Mouse (Mus musculus): ENCODE measurements around the gene Arfgef3. TPM values are rescaled to one million over a fixed set of nuclear protein-coding genes. Genes with fewer than 3 reads are reported as not detected.
"Not testable (repeated sequence)": the region's sequence is repeated elsewhere in the genome, so short reads cannot be mapped to it uniquely, and the experiment has no call there.

Gene Arfgef3
- total RNA-seq, 1 experiment from 2014 or later, result 5.4 TPM

DNA sequence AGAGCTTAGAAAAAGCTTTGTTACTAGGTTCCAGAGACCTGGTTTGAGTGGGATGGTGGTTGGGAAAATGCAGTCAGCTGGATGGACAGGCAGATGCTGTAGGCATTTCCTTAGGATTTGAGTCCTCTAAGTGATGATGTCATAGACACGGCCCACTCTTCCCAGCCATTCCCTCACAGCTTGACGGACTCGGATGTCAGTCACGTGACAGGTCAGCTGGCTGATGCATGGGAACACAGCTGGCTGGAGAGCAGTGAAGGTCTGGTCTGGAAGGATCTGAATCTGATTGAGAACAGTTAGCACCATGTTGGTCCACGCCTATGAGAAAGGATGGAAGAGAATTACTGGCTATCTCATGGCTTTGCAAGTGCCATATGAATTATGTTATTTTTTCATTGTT lies 154.3 kb downstream of the Arfgef3 start:
- DNase-seq, result no peak

DNA sequence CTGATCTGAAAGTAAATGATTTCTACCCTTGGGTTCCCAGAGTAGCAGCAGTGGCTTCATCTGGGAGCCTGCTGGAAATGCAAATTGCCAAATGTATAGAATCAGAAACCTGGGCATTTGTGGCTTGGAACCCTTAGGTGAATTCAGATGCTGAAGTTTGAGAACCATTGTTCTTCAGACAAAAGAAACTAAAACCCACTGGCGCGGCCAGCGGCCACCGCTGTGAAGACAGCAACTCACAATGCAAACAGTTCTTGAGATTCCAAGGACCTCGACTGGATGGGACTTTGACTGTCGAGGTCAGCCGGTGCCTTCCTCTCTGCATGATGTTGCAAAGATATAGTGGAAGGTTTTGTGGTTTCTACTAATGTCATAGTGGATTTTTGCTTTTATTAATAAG lies 159.6 kb downstream of the Arfgef3 start:
- no peak for DNase-seq

DNA sequence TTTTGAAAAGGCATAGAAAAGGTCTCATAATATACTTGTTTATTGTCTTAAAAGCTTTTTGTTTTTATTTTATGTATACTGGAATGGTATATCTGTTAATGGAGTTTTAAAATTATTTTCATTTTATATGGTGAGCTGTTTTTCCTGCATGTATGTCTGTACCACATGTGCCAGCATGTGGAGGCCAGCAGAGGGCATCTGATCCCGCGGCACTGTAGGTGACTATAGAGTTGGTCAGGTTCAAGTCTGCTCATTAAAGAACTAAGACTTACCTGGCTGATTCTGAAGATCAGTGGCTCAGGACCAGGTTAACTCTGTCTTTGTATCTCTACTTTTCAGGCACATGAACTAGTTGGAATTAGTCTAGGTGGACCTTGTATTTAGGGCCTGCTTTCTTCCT lies 171.2 kb downstream of the Arfgef3 start:
- DNase-seq, result peak; percentile 16

DNA sequence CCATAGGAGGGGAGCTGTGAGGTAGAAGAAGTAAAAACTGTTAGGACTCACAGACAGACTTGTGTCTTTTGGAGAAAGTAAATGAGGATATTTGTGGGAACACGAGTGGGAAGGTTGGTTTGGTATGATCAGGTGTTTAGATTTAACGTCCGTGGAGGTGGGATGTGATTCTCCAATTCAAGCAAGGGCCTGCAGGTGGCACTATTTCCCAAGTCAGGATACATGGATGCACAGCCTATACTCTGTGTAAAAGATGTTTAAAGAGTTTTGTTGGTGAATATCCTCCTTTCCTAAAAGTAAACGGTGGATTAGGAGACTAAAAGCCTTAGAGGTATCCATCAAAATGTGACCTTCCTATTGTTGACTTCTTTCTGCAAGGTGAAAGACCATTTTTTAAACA lies 180.8 kb downstream of the Arfgef3 start:
- DNase-seq, result peak; percentile 65

DNA sequence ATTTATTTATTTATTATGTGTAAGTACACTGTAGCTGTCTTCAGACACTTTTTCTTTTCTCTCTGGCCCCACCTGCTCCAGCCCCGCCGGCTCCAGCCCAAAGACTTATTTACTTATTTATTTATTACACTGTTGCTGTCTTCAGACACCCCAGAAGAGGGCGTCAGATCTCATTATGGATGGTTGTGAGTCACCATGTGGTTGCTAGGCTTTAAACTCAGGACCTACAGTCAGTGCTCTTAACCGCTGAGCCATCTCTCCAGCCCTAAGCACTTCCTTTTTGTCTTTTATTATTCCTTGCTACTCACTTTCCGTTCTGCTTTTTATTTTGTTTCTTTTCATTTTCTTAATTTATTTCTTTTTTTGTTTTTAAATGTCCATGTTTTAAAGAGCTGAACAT lies 182.3 kb downstream of the Arfgef3 start:
- DNase-seq, result no peak

DNA sequence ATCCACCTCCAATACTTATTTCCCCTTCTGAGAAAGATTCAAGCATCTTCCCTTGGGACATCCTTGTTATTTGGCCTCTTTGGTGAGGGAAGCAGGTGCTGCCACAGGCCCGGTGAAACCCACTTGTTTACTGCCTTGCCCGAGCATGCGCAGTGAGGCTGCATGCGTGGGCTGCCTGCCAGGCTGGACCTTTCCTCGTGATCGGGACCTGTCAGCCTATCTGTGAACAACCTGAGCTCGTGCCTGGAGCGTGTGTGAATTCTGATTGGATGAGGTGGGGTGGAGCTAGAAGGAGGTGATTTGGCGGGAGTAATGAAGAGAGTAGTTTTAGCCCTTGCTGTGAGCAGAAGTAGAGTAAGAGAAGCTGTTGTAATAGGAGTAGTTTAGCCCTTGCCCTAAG lies 184.7 kb downstream of the Arfgef3 start:
- DNase-seq, result not testable (repeated sequence)

DNA sequence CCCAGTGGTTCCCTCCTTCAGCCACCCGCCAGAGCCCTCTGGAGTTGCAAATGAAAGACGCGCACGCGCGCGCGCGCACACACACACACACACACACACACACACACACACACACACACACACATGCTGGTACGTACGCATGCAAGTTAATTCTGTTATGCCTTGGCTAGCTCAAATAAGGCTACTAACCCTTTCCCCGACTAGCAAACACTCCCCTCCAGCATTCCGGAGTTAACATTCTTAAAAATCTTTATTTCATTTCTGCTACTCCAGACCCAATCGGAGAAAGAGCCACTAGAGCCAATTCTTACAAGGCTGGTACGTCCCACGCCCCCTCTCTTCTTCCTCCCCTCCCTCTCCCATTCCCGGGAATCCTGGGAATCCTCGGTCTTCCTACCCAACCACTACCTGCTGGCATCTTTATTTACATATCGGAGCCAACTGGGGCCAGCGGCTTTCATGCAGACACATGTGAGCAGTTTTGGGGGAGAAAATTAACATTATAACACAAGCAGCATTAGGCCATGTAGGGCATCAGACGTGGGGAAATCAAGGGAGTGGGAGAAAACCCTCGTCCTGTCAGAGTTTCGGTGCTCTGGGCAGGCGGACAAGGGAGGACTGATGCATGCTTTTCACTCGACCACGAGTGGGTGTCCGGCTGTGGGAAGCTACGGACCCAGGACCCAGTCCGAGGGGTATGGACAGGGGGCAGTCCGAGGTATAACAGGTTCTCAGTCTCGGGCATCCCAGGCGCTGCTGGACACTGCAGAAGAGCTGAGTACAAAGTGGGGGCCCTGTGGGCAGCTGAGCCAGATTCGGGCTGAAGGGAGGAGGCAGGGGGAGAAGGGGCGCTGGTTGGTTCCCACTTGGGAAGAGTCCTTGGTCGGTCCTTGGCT lies 194.2 kb downstream of the Arfgef3 start:
- peak; percentile 5 for DNase-seq

DNA sequence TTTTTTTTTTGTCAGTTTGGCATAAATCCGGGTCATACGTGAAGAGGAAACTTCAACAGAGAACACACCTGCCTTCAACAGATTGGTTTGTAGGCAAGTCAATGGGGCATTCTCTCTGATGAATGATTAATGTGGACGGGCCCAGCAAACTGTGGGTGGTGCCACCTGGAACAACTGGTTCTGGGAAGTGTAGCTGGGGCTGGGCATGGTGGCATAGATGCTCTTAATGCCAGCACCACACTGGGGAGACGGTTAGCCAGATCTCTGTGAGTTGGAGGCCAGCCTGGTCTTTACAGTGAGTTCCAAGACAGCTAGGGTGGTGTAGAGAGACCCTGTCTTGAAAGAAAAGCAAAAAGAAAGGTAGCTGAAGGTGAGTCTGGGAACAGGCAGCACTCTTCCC lies 196.4 kb downstream of the Arfgef3 start:
- no peak for DNase-seq

DNA sequence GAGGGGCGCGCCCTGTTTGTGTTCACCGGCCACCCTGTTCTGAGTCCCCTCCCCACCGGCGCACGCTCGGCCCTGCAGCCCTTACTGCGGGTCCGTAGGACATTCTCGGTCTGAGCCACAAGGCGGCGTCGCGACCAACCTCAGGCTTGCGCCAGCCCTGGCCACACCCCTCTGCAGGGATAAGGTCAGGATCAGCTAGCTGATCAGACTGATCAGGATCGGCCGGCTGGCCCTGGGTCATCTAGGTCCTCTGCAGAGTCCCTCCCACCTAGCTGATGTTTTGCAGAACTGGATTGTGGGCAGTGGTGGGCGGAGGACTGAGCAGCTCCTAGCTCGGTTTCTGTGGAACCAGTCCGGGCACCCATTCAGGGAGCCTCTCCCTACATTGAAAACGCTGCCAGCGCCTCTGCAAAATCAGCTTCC lies 197.9 kb downstream of the Arfgef3 start, which contains the start of gene Hebp2:
TSS of gene Hebp2 (minus strand) at position 264 of the 423 bp plus-strand sequence.
- peak; percentile 89 for DNase-seq

DNA sequence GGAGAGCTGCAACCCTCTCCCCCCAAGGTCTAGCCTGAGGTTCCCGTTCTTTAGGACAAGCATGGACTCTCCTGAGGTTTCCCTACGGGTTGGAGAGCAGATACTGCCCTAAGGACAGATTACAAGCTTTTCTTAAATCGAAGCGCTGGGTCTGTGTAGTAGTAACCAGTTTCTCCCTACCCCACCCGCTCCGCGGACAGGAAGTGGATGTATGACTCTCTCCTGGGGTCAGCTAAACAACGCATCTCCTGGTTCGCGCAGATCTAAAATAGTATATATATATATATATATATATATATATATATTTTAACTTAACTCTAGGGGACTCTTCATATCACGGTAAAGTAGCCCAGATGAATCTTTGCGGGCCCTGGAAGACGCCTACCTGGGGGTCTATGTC lies 198.4 kb downstream of the Arfgef3 start:
- DNase-seq, result no peak

DNA sequence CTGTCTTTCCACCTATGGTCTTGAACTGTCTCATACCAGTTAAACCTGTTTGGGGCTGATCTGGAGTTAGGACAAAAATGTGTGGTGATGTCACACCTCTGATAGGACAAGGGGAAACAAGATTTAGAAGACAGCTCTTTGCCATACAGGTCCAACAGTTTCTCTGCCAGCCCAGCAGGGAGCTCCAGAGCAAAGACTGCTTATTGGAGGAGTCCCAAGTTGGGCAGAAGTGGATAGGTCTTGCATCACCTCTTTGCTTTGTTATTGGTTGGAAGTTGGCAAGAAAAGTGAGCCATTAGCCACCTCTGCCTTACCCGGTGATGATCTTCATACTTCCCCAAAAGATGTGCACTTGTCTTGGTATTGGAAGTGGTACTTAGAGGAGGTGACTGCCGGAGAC lies 206.9 kb downstream of the Arfgef3 start:
- peak; percentile 29 for DNase-seq

DNA sequence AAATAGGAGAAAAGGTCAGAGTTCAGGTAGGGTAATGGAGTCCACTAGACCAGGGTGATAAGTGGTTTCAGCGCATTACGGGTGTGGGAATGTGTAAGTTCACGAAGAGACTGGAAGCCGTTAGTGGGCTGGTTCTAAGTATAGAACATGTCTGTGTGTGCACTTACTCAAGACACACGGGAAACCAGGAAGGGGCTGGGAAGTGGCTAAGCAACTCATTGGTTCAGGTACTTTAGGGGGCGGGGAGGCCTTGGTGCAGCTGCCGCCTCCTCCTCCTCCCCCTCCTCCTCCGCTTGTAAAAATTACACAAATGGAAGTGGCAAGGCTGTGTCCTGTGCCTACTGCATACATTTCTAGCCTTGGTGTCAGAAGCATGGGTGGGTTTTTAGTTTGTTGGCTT lies 211.5 kb downstream of the Arfgef3 start:
- DNase-seq, result no peak

Other genes with a start within 250 kb of the Arfgef3 start
- 3.4 and 4.2 TPM in 2 replicates for gene Hebp2, start 197.9 kb downstream of the Arfgef3 start, total RNA-seq (2021)
- not detected in 2 replicates for gene Gm4922, start 42.8 kb upstream of the Arfgef3 start, total RNA-seq (2021)
- gene Perp, start 101.1 kb upstream of the Arfgef3 start, total RNA-seq (2021), result 3.2 and 9.8 TPM in 2 replicates